Mouse (Mus musculus) megakaryocyte-erythroid progenitor cell, adult 5-6 weeks (primary cell): Measurements from ENCODE around the gene Plagl2. TPM values are rescaled to one million over a fixed set of nuclear protein-coding genes. Genes with fewer than 3 reads are reported as not detected.
"Not testable (repeated sequence)": the region's sequence is repeated elsewhere in the genome, so short reads cannot be mapped to it uniquely, and the experiment has no call there.

Experiments used
- ATAC-seq: replicated peaks from 2 replicates; pipeline ENCODE4 v1.8.0; 2016; ENCODE audit warnings: mild to moderate bottlenecking, inconsistent platforms; ENCODE audit not compliant: severe bottlenecking, poor library complexity, low FRiP score, low TSS enrichment
- total RNA-seq, 2 experiments: library from RNA; stranded (forward) in 1 of 2; stranded (reverse) in 1 of 2; fragments of 200-1000, 215-1000 nt in 1 of 2; fragments of >200 nt in 1 of 2; fragmentation: Nextera tagmentation in 1 of 2; gene quantifications; 2 replicates each; pipeline ENCODE4 v1.2.3; 2014 to 2017

Plagl2 gene
- total RNA-seq (2014; fragmentation: Nextera tagmentation) = 38.6 and 46.5 TPM in 2 replicates
- 3.7 and 10.0 TPM in 2 replicates for total RNA-seq (2017)

DNA sequence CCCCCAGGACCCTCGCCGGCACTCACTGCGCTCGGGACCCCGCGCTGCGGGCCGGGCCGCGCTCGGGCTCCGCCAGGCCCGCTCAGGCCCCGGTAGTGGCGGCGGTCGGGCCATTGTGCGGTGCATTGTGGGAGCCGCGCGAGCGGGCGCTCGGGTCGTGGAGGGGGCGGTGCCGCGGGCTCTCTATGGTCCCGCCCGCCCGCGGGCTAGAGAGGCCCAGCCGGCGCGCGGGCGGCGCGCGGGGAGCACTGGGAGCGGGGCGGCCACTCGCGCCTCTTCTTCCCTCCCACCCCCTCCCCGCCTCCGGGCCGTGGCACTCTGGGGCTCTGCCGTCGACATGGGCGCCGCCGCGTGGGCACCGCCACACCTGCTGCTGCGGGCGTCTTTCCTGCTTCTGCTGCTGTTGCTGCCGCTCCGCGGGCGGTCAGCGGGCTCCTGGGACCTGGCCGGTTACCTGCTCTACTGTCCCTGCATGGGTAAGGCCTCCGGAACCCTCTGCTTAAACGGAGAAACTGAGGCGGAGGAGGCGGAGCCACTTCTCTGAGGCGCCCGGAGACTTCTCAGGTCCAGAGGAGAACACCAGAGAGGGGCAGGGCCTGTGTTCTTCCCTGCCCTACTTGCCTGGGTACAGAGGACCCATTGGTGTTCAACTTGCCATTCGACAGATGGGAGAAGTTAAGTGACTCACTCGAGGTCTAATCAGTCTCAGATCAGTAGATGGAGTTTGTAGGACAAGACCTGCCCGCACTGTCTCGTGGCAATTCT, at the start of gene Plagl2, which contains the start of gene Pofut1:
Gene Plagl2 (minus strand): TSS at position 177 of the 765 bp plus-strand sequence.
Gene Pofut1 (plus strand): TSS at position 284 of the 765 bp plus-strand sequence.
- ATAC-seq = peak; percentile 75

DNA sequence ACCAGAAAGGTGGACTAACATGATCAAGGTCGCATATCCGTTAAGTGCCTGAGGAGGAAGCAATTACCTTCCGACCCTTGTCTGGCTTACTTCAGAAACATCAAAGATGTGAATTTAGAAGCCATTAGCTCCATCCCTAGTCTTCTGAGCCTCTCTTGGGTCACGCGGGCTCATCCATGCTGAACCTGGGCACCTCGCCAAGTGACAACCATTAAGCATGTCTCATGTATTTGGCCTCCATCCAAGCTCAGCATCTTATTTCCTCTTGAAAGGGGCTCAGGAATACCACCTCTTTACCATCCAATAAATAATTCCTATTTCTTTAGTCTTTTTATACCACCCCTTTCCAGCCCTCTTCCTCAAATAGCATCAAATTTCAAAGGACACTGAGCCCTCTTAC, 46.6 kb upstream of the Plagl2 start:
- no peak for ATAC-seq

GRCm38 (mm10) chr2:153286524-153286923, 45.3 kb upstream of the Plagl2 start:
- ATAC-seq = no peak; the same call in 1 of the 2 replicates

GRCm38 (mm10) chr2:153283919-153284318, 42.7 kb upstream of the Plagl2 start:
- ATAC-seq = no peak

DNA sequence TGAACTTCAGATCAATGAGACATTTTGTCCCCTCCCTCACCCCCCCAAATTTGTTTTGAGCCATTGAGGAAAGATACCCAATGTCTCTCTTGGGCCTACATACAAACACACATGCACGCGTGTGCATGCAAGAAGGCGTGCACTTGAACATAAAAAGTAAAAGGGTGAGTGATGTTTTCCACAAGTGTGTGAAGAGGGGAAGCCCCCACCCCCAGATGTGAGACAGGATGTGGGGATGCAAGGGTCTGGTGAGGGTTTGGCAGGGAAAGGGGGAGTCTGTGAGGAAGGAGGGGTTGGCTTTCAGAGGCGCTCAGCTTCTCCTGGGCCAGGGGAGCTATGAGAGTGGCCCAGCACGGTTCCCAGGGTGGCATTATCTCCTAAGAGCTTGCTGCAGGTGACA, 37.1 kb upstream of the Plagl2 start:
- ATAC-seq = no peak

DNA sequence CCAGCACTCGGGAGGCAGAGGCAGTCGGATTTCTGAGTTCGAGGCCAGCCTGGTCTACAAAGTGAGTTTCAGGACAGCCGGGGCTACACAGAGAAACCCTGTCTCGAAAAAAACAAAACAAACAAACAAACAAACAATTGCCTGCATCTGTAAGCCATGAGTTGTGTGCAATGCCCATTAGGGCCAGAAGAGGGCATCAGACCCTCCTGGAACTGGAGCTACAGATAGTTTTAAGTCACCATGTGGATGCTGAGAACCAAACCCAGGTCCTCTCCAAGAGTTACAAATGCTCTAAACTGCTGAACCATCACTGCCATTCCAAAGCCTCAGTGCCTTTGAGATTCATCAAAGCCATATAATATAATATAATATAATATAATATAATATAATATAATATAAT, 35.6 kb upstream of the Plagl2 start:
- ATAC-seq = not testable (repeated sequence)

DNA sequence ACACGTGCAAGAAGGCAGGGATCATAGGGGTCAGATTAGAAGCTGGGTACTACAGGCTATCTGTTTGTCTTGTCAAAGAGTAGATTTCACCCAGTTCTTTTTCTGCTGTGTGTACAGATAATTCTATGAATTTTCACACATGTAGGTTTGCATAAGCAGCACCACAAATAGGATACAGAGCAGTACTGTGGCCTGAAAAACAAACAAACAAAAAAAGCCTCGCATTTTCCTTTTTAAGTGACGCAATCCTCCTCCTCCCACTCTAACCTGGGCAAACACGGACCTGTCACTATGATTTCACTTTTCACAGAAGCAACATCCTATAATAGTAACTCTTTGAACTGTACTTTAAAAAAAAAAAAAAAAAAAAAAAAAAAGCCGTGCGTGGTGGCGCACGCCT, 35.2 kb upstream of the Plagl2 start:
- no peak for ATAC-seq

- ATAC-seq = not testable (repeated sequence)
Observed at GRCm38 (mm10) chr2:153275577-153275976, 34.4 kb upstream of the Plagl2 start.

- ATAC-seq = no peak
Observed at GRCm38 (mm10) chr2:153274919-153275247, 33.7 kb upstream of the Plagl2 start.

DNA sequence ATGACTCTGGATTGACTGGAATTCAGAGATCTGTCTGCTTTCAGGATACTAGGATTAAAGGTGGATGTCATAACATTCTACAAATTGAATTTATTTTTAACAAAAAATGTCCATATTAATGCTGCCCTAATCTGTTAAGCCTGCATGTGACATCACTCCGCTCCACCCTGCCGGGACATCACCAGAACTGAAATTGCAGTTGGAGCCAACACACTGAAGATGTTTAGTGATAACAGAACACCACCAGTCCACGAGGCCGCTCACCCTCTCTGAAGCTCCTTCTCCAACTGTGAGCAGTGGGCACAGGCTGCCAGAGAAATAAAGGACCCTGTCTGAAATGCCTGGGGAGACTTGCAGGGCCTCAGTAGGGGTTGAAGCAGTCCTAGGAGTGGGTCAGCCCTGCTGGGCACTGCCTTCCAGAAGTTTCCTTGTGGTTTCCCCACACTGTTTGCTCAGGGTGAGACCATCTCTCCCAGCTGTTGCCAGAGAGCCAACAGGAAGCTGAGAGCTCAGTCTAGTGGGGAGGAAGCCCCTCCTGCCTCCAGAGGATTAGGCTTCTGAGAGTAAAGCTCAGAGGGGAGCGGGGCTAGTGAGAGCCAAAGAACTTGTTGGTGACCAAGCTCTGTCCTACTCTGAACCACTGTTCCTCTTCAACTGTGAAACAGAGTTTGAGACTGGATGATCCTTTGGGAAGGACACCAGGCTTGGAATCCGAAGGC, 33.1 kb upstream of the Plagl2 start:
- ATAC-seq = peak; percentile 86

DNA sequence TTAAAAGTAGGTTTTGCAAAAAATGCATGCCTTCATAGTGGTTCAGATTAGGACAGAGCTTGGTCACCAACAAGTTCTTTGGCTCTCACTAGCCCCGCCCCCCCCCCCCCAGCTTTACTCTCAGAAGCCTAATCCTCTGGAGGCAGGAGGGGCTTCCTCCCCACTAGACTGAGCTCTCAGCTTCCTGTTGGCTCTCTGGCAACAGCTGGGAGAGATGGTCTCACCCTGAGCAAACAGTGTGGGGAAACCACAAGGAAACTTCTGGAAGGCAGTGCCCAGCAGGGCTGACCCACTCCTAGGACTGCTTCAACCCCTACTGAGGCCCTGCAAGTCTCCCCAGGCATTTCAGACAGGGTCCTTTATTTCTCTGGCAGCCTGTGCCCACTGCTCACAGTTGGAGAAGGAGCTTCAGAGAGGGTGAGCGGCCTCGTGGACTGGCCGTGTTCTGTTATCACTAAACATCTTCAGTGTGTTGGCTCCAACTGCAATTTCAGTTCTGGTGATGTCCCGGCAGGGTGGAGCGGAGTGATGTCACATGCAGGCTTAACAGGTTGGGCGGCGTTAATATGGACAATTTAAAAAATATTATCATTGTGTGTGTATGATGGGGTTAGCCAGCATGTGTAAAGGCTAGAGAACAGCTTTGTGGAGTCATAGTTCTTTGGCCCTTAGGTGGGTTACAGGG, 29.1 kb upstream of the Plagl2 start:
- peak; percentile 83 for ATAC-seq

GRCm38 (mm10) chr2:153267331-153267730, 26.1 kb upstream of the Plagl2 start:
- ATAC-seq = no peak

GRCm38 (mm10) chr2:153263053-153263452, 21.8 kb upstream of the Plagl2 start:
- ATAC-seq = no peak

GRCm38 (mm10) chr2:153259864-153260674, 18.8 kb upstream of the Plagl2 start:
- peak; percentile 81 for ATAC-seq

GRCm38 (mm10) chr2:153259030-153259863, 18.0 kb upstream of the Plagl2 start:
- 0 out of 2 replicates have a peak, but pooled peaks have one; percentile 12 for ATAC-seq

GRCm38 (mm10) chr2:153256604-153257003, 15.4 kb upstream of the Plagl2 start:
- ATAC-seq = no peak

- no peak for ATAC-seq
Observed at GRCm38 (mm10) chr2:153249751-153250150, 8.5 kb upstream of the Plagl2 start.

DNA sequence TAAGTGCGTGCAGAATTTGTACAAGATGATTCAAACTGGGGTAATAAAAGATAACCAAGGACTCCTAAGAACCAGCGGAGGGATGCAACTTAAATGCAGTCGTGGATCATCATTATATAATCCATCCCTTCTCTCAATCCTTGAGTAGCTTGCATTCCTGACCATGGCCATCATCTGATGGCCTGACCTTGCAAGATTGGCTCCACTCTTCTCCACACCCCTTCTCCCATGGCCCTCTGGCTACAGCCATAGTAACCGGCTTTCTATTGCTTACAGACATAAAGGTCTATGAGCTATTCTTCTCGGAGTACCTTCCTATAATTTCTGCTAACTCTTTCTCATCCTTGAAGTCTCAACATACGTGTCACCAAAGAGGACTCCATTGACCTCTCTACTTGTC, 930 bp upstream of the Plagl2 start:
- no peak for ATAC-seq
